Mouse (Mus musculus) telencephalon, adult 2 months (tissue): ENCODE measurements around the gene Spaca7.
"Not testable (repeated sequence)": the region's sequence is repeated elsewhere in the genome, so short reads cannot be mapped to it uniquely, and the experiment has no call there.

Source experiments
- DNase-seq: peaks from one replicate; pipeline ENCODE4 v3.0.0-alpha.2; 2011; ENCODE audit warnings: low read depth, low spot score

Gene Spaca7

DNA sequence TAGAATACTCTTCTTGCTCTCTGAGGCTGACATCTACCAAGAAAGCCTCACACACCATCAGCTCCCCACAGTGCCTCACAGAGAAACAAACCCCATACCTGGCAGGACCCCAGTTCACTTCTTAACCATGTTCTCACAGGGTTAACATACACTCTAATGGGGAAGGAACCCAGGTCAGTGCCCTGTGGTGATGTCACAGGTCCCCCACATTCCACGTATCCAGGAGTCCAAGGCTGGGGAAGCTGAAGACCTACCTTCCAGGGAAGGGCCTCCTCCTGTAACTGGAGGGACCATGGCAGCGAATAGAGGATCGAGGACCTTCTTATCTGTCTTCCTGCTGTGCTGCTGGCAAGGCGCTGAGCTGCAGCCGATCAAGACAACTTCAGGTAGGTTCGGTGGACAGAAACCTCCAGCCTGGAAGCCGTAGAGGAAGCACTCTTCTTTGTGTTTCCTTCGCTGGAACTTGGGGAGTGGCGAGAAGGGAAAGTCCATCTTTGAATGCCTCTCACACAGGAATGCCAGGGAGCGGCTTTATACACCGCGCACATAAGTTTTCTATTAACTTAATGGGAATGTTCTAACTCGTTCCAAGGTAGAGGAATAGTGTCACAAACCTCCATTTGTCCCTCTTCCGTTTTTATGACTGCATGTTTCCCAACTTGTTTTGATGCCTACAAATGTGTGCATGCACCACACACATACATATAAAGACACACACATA is at the start of gene Spaca7:
Gene Spaca7 (plus strand): TSS at position 216 of the 721 bp plus-strand sequence.
- DNase-seq = no peak

DNA sequence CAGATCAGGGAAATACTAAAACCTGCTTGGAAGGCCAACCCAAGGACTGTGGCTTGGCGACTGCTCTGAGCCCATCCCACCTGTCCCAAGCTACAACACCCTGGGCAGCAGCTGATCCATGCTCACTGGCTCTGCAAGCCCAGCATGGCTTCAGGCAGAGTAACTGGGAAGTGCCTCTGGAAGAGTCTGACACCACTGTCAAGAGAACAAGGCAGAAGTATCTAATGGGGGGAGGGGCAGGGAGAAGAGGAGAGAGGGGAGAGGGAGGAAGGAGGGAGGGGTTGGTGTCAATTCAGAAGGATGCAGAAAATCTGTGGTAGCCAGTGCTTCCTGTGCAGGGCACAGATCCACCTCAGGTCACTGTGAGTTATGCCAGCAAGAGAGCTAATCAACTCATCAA is 48.5 kb upstream of the Spaca7 start:
- no peak for DNase-seq

DNA sequence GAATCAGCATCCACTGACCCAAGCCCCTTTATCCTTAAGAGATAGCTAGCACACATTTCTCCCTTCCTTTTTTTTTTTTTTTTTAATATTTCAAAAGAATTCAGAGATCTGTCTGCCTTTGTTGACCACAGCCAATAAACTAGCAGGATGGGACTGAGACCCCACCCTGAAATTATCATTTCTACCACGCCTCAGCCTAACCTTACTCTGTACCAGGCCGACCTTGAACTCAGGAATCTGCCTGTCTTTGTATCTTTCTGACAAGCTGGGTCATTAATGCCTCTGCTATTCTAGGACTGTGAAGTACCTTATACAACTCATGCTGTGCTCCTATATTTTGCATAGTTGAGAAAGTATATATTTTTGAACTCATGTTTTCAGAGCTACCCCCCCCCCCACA is 44.2 kb upstream of the Spaca7 start:
- DNase-seq = no peak

DNA sequence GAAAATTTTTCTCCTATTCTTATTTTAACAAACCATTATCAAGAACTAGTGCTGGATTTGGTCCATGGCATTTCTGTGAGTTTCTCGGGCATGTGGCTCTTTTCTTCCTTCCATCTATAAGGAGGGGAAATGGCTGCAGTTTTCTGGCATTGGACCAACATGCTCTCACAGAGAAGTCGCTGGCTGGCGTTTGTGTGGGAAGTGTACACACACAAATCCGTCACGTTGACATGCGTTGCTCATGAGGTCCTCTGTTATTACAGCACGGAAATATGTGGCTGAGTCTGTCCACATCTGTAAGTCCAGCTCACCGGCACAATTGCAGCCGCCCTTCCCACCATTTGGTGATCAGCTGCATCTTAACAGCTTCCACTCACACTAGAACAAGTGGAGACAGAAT is 37.2 kb upstream of the Spaca7 start:
- DNase-seq = no peak

DNA sequence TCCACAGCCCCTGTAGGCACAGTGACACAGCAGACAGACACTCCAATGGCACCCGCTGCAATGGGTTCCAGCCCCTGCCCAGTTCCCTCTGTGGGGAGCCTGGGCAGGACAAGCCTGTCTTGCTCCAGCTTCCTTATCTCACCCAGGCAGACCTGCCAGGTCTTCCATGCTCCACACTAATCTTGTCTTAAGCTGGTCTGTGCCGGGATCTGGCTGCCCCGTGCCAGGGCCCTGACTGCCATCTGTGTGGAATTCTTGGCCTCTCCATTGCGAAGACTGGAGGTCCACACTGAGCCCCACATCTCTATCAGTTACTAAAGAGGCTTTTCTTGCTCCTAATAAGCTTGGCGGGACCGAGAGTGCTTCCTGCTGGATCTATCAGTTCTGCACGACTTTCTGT is 36.5 kb upstream of the Spaca7 start:
- no peak for DNase-seq

DNA sequence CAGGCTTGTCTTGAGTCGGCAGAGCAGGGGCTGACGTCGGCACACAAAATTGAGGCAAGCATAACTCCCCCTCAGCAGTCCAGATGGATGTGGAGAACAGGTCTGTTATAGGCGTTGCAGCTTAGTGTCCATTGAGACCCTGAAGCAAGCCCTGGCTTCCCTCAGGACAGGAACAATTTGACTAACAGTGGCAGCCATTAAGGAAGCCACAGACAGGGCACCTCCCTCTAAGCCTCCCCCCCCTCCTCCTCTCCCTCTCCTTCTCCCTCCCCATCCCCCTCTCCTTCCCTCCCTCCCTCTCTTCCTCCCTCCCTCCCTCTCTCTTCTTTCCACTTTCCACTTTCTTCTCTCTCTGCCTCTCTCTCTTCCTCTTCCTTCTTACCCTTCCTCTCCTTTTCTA is 27.6 kb upstream of the Spaca7 start:
- no peak for DNase-seq

DNA sequence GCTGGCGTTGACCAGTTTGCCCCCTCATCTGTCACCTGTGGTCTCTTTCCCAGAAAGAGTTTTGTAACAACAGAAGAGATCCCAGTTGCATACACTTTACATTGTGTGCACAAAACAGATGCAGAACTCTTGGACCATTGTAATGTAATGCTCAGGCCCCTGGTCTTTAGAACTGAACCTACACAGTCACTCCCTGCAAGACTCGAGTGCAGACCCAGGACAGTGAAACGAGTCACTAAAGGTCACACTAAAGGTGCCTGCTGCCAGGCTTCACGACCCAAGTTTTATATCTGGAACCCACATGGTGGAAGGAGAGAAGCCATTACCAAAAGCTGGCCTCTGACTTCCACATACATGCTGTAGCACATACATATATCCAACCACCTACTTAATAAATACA is 27.2 kb upstream of the Spaca7 start:
- no peak for DNase-seq

DNA sequence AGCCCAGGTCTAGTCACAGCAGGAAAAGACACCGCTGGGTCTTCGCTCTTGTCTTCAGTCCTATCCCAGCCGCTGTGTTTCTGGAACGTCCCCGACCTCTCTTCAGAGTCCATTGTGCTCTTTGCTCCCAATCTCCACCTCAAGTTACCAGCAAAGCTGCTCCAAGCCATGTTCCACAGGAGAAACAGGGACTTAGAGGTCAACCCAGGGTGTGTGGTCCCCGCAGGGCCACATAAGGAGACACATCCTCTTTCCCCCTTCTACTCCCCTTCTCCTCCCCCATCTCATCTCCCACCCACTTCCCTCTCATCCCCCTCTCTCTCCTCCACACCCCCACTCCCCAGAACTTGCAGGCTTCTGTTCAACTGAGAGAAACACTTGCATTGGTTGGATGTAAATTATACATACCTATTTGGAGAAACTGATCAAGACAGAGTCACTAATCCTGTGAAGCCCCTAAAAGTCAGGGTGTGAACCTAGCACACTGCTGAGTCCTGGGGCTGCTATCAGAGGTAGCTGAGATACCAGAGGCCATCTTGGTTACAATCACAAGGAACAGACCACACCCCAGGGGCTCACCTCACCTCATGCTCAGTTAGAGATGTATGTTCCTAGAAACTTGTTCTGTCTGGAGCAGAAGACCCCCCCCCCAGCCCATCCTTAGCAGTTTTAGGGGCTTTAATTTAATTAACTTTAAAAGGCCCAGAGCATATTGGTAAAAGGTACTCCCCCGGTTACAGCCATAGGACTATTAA is 25.2 kb upstream of the Spaca7 start:
- DNase-seq = no peak

DNA sequence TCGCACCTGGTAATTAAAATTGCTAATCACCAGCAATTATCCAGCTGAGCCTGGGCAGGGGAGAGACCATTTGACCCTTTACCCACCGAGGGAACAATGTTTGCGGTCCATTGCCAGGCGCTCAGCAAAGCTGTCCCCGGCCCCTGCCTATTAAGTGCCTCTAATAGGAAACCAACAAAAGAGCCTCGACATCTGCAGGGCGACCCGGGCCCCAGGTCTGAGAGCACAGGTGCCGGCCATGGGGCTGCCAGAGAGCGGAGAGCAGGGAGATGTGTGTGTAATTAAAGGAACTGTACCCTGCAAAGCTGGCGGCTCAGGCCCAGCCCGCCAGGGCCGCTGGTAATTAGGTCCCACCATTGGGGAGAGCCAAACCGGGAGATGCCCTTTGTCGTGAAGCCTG is 24.6 kb upstream of the Spaca7 start:
- no peak for DNase-seq

DNA sequence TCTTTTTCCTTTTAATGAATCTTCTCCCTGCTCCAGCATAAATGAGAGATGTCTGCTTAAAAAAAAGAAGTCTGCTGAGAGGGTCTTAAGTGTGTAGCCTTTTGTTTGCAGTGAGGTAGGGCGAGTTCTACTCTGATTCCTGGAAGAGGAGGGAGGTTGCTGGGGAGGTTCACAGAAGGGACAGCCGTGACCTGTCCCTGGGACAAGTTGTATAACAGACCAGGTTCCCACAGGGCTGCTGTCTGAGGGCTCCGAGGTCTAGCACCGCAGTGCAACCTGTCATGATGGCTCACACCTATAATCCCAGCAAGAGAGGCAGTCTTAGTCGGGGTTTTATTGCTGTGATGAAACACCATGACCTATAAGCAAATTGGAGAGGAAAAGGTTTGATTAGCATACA is 24.1 kb upstream of the Spaca7 start:
- no peak for DNase-seq

DNA sequence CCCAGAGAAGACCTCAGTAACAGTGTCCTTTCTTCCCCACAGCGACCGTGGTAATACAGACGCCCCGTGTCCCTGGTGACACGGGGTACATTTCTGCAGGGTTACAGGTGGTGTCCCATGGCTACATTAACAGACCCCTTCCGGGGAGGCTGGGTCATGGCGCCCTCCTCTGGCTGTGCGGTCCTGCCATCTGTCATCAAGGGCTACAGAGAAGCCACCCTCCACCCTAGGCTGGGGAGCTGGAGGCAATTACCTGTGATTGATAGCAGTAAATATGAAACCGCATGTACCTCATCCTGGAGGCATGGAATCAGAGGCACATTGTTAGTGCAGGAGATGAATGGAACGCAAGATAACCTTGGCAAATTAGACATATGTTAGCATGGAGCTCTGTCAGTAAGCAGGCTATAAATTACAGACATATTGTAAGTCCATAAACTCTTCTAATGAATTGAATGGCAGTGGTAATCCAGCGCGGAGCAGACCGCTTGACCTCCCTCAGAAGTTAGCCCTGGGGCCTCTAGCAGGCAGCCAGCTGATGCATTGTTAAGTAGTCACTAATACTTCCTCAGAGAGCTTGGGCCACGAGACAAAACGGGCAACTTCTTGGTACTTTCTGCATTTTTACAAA is 17.2 kb upstream of the Spaca7 start:
- DNase-seq = no peak

DNA sequence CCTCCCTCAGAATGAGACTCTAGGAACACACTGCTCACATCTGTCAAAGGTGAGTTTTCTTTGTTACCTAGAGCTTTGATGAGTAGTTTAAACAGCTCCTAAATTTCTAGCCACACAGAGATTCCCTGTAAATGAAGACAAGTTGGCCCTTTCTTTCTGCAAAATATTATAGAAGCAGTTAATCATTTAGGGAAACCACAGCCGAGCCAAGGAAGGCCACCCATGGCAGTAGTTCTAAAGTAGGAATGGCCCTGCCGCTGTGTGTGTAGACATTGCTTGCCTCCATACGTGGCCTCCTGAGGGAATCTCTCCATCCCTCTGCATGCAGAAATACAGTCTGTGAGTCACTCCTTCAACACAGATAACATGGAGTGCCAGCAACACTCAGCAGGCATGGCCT is 14.0 kb upstream of the Spaca7 start:
- DNase-seq = no peak

DNA sequence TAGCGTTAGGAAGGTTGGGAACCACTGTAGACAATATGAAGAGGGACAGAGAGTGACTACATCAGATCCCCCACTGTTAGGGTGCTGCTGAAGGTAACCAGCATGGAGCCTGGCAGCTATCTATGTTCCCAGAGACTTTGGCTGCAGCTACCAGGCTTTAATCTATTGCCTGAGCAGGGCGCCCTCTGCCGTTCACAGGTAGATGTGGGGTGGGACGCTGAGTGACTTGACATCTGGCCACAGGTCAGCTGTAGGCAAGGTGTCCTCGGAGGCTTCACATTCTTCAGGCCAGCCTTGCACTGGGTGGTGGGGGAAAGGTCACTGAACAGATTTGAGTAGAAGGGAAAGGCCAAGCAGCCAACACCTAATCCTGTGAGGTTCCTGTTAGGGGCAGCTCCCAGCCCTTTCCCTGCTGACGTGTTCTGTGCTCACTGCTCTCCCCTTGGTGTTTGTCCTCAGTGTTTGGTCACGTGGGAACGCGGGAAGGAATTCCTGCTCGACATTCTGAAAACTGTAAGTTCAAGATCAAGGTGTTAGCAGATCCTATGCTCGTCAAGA is 11.3 kb upstream of the Spaca7 start:
- DNase-seq = peak; percentile 11

DNA sequence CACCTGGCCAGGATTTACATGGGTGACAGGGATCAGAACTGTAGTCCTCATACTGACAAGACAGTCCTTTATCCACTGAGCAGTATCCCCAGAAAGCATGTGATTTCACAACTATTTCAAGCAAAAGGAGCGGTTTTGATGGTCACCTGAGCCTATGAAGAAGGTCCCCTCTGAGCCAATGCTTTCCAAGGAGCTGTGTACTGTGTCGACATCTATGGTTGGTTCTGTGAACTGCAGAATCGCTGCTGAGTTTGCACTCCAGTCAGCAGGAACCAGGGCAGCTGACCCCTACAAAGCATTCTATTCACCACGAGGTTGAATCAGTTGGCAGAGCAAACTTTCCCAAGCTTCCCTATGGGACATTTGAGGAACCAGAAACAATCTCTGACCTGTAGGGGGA is 8.5 kb upstream of the Spaca7 start:
- peak; percentile 22 for DNase-seq

DNA sequence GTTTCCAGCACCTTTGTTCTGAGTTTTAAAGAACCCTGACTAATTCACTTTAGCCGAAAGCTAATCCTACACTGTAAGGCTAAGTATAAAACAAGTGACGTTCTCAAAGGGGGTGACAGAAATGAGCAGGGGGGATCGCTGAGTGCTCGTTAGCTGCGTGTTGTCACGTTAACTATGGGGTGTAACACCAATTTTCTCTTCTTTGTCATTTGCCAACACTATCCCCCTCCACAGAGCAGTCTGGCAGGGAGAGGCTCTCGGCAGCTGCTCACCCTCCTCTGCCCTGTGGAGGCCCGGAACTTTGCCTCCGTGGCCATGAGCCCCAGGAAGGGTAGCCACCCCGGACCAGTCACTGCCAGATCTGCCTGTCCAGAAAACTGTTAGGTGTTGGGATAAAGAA is 7.3 kb upstream of the Spaca7 start:
- DNase-seq = no peak

DNA sequence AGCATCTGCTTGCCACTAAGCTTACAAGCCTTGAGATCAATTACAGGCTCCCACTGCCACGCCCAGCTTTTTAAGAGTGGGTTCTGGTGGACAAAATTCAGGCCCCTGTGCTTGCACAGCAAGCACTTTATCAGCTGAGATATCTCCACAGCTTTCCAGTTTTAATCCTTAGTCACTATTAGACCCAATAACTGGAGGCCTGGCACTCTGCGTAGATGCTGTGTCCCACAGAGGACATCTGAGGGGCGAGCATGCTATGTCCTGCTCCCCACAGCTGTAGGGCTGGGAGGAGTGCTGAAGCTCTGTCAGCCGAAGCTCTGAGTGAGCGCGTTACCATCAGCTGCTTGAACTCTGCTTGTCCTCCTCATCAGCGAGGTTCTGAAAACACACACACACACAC is 6.3 kb upstream of the Spaca7 start:
- no peak for DNase-seq

DNA sequence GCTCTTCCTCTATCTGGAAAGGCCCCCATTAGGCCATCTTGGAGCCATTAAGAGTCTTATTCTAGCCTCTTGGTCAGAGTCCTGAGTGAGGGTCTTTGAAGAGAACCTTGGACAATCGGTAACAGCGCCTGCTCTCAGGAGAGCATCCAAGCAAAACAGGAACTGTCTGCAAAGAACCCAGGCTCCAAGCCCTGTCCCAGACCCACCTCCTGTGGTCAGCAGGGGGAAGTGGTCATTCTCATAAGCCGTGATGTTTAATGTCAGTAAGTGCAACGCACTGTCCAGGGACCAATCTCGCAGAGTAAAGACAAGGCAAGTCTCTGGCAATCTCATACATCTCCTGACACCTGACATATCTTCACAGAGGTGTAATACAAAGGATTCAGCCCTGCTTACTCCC is 3.2 kb downstream of the Spaca7 start:
- no peak for DNase-seq

DNA sequence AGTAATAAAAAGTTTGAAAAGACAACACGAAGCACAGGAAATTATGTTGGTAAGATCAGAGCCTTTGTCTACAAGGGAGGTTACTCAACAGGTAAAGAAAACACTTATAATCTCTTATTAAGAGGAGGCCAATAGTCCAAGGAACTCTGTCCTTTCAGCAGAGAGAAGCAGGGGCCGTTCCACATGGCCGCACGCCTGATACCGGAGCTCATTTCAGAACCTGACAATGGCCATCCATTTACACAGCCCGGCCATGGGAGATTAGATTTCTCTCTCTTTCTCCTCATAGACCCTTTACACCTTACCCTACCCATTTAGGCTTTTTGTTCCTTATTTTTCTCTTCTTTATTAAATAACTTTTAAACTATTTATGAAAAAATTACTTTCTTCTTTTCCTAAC is 3.9 kb downstream of the Spaca7 start:
- DNase-seq = no peak

DNA sequence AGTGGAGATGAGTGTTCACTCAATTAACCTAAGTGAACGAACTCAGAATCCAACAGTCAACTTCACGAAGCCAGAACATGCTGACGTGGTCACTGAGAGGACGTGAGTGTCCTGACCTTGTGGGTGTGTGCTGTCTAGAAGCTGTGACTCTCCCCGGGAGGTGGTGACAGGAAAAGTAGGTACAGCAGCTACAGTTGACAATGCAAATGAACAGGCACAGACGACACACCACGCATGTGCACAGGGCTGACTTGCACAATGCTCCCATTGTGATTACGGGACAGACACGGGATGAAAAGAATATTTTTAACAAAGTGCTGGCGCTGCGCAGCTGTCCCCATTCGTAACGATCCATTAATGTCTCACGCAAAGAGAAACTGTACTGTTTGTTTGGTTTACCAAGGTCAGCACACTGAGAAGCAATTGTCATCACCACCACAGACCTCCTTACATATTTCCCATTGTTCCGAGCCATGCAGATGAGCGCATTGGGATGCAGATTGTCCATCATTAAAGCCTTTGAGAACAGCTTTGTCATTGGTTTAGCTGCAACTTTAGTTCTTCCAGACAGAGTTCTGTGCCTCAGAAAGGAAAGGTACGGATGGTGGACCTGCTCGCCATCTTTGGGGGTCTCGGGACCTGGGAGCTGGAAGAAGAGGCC is 6.6 kb downstream of the Spaca7 start:
- not testable (repeated sequence) for DNase-seq

DNA sequence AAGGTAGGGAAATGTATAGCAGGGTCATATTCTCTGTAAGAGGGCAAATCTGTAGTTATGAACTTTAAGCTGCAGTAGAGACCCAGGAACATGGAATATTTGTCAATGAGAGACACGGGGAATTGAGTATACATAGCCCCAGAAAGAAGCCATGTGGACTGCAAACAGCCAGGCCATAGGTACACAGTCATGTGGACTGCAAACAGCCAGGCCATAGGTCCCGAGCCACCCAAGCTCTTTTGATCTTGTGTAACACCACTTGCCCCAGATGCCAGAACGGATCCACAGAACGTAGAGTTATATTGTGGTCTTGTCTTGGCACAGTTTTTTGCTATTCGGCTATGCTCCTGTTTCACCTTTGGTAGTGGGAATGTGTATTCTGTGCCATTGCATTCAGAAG is 11.0 kb downstream of the Spaca7 start:
- DNase-seq = no peak

DNA sequence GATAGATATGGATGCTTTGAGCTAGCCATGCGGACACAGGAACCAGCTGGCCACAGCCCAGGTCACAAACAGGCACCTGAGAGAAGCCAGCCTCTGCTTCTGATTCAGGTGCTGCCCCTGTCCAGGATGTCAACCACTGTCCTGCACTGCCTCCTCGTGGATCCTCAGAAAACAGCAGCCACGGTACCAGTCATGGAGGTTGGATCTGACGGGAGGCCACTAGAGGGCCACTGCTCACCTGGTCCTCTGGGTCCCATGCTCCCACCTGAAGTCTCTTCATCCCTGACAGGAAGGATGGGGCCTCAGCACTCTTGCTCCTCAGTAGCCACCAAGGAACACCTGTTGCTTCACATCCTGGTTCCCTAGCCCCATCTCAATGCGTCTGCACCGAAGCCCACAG is 34.4 kb downstream of the Spaca7 start:
- DNase-seq = no peak

DNA sequence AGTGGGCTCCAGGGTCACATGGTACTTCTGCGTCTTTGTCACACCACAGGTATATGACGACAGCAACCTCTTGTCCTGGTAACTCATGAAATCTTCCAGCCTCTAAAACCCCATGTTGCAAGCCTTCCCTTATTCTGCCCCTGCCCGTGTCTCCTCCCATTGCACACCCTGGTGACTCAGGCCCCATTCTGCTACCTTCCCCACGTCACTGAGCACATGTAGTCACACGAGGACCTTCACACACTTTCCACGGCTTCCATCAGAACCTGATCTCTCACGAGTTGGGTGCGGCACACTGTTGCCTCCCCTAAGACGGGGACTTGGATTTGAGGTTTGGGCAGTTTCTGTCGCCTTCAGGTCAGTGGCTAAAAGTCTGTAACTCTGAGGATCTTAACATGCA is 36.0 kb downstream of the Spaca7 start:
- DNase-seq = no peak
